Mouse (Mus musculus): Measurements from ENCODE around the gene Zc3h12a.

- no peak for TF ChIP-seq EP300 (IDR thresholded peaks at IDR 0.05; ENCODE audit: low read depth)
- no peak for TF ChIP-seq CTCF (IDR thresholded peaks at IDR 0.05; ENCODE audit: low read depth)
Observed at GRCm38 (mm10) chr4:125124424-125125209, 3.0 kb downstream of the Zc3h12a start.

Data from liver, embryonic 14.5 days (tissue).